Mouse (Mus musculus) megakaryocyte, embryonic 14.5 days (primary cell): Measurements from ENCODE around the gene Enpp1. TPM values are rescaled to one million over a fixed set of nuclear protein-coding genes. Genes with fewer than 3 reads are reported as not detected.
A peak's percentile ranks its signal among the peaks of the same experiment; 100 is the strongest.

ENCODE experiments used
- H3K27me3 ChIP-seq: replicated peaks from 2 replicates; pipeline ENCODE3; 2012; ENCODE audit warnings: inconsistent platforms
- H3K36me3 ChIP-seq: replicated peaks from 2 replicates; pipeline ENCODE3; 2012; ENCODE audit warnings: low read length, inconsistent platforms, mixed read lengths
- H3K4me1 ChIP-seq: 2 replicates; pipeline ENCODE4 v1.6.1; 2012; ENCODE audit warnings: inconsistent platforms
- H3K4me3 ChIP-seq: replicated peaks from 2 replicates; pipeline ENCODE3; 2012; ENCODE audit warnings: moderate library complexity, mild to moderate bottlenecking, inconsistent platforms
- H3K9me3 ChIP-seq: 2 replicates; pipeline ENCODE4 v1.6.1; 2012; ENCODE audit warnings: inconsistent platforms
- FLI1 ChIP-seq: IDR thresholded peaks from 2 replicates; pipeline ENCODE4 v1.6.1; 2012; ENCODE audit warnings: low read length, inconsistent platforms, mixed read lengths
- GATA1 ChIP-seq: IDR thresholded peaks from 3 replicates; pipeline ENCODE4 v1.6.1; 2012; ENCODE audit warnings: mixed read lengths, low read length, inconsistent platforms, borderline replicate concordance
- polyA plus RNA-seq: library from polyadenylated mRNA; stranded (reverse); fragments of >175 nt; gene quantifications from 2 replicates; pipeline ENCODE4 v1.2.3, GENCODE M21; 2012; ENCODE audit warnings: low replicate concordance; ENCODE audit not compliant: insufficient read depth

Gene Enpp1
- polyA plus RNA-seq, 1 experiment: 0.44 TPM

DNA sequence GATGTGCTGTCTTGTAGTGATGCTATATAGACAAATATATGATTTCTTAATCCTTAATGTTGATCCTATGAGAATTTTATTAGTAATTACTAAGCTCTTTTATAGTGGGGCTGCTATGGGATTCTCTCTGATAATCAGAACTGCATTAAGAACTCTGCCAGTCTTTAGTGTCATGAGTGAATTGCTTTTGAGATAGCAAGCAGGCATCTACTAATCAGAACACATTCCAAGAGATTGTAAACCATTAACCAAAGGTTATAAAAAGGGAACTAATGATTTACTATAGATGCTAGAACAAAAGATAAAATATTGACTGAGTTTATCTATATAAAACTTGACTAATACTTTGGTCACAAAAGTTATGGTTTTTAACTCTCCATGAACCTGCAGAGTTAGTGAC is 108.2 kb downstream of the Enpp1 start:
- Histone ChIP-seq H3K27me3 (no peaks in the 10 kb centered on the region), H3K9me3 (peaks cover 25% of the 10 kb centered on the region), H3K4me3 (no peak overlapping the region), H3K4me1 (no peaks in the 10 kb centered on the region), H3K36me3 (no peaks in the 10 kb centered on the region)
- TF ChIP-seq GATA1 (no peak), FLI1 (no peak)

DNA sequence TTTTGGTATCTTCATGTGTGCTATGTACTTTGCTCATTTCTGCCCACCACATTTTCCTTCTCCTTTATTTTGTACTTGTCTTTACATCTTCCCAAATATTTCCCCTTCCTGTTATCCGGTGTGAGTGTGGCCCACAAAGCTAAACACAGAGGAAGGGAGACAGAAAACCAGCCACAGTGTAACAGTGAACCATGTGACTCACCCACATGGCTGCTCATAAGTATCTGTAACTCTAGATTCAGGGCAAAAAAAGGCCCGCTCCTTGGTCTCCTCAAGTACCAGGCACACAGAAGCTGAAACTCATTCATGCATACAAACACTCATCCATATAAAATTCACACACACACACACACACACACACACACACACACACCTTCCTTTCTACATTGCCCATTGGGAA is 108.9 kb downstream of the Enpp1 start:
- no peak overlapping the region for H3K4me3 ChIP-seq

DNA sequence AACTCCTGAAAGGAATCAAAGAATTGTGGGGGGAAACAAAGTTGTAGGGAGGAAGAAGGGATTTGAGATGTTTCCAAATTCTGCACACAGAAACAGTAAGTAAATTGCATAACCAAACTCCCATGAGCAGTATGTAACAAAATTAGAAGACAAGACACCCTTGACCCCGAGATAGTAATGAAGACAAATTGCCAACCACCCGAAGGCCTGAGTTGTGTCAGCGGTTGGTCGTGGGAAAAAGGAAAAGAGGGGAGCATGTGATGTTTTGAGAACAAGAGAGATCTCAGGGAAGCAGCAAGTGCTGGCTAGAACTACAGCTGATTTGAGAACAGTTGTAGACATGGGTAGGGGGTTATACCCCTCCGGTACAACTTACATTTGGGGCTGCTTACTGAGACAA is 112.2 kb downstream of the Enpp1 start:
- peaks cover 12% of the 10 kb centered on the region; the same call in 1 of the 2 replicates for H3K4me1 ChIP-seq
- TF ChIP-seq FLI1: no peak
- no peak for TF ChIP-seq GATA1
- no peak overlapping the region for H3K4me3 ChIP-seq
- peaks cover 25% of the 10 kb centered on the region for H3K27me3 ChIP-seq
- H3K9me3 ChIP-seq: peaks cover 40% of the 10 kb centered on the region
- no peaks in the 10 kb centered on the region for H3K36me3 ChIP-seq

More for the DNA sequence above, 108.9 kb downstream of the Enpp1 start:
- Histone ChIP-seq H3K4me1 (no peaks in the 10 kb centered on the region), H3K27me3 (no peaks in the 10 kb centered on the region), H3K36me3 (no peaks in the 10 kb centered on the region), H3K9me3 (peaks cover 25% of the 10 kb centered on the region)
- no peak for TF ChIP-seq GATA1
- TF ChIP-seq FLI1: no peak

- peaks cover 12% of the 10 kb centered on the region; the same call in 1 of the 2 replicates for H3K4me1 ChIP-seq
- peaks cover 39% of the 10 kb centered on the region for H3K9me3 ChIP-seq
- no peak for TF ChIP-seq GATA1
- TF ChIP-seq FLI1: no peak
- H3K36me3 ChIP-seq: no peaks in the 10 kb centered on the region
- H3K27me3 ChIP-seq: peaks cover 29% of the 10 kb centered on the region
- H3K4me3 ChIP-seq: no peak overlapping the region
Measured at GRCm38 (mm10) chr10:24598693-24599092, 113.3 kb downstream of the Enpp1 start.

GRCm38 (mm10) chr10:24597789-24598188 is 114.2 kb downstream of the Enpp1 start:
- peaks cover 12% of the 10 kb centered on the region; the same call in 1 of the 2 replicates for H3K4me1 ChIP-seq
- TF ChIP-seq GATA1 (no peak), FLI1 (no peak)

DNA sequence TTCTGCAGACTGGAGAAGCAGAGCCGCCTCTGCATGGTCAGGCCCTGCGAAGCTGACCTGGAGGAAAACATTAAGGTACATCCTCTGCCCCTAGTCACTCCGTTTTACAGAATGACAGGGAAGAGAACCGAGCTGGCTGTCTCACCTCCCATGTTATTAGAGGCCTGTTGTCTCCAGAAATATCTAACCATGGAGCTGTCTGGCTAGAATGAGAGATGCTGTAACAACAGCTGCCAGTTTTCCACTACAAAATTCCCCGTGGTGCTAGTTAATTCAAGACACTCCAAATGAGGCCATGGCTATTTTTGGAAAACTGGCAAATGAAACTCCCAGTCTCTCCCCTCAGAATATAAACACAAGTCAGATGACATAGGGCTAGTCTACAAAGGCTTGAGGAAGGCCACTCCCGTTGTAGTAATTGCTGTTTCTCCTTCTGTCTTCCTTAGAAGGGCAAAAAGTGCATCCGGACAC is 115.1 kb downstream of the Enpp1 start:
- no peak for TF ChIP-seq FLI1
- no peak for TF ChIP-seq GATA1
- peaks cover 37% of the 10 kb centered on the region for H3K9me3 ChIP-seq
- peaks cover 12% of the 10 kb centered on the region; the same call in 1 of the 2 replicates for H3K4me1 ChIP-seq
- peaks cover 29% of the 10 kb centered on the region for H3K27me3 ChIP-seq
- H3K4me3 ChIP-seq: no peak overlapping the region
- no peaks in the 10 kb centered on the region for H3K36me3 ChIP-seq

More at GRCm38 (mm10) chr10:24597789-24598188, 114.2 kb downstream of the Enpp1 start:
- Histone ChIP-seq H3K27me3 (peaks cover 29% of the 10 kb centered on the region), H3K4me3 (no peak overlapping the region), H3K36me3 (no peaks in the 10 kb centered on the region), H3K9me3 (peaks cover 39% of the 10 kb centered on the region)

GRCm38 (mm10) chr10:24596003-24596868 is 115.7 kb downstream of the Enpp1 start:
- Histone ChIP-seq H3K36me3 (no peaks in the 10 kb centered on the region), H3K4me3 (peak overlapping the region; percentile 89), H3K9me3 (peaks cover 31% of the 10 kb centered on the region), H3K27me3 (peaks cover 29% of the 10 kb centered on the region), H3K4me1 (peaks cover 12% of the 10 kb centered on the region; the same call in 1 of the 2 replicates)
- TF ChIP-seq GATA1: no peak
- no peak for TF ChIP-seq FLI1

- Histone ChIP-seq H3K36me3 (no peaks in the 10 kb centered on the region), H3K4me3 (peak within 1 kb of the TSS; percentile 89), H3K9me3 (peaks cover 28% of the 10 kb centered on the region), H3K4me1 (peaks cover 12% of the 10 kb centered on the region; the same call in 1 of the 2 replicates), H3K27me3 (peaks cover 29% of the 10 kb centered on the region)
- TF ChIP-seq FLI1: no peak
- TF ChIP-seq GATA1: no peak
Measured at GRCm38 (mm10) chr10:24595250-24596002, 116.5 kb downstream of the Enpp1 start, which contains the start of gene Ccn2. Ccn2 (plus strand) TSS chr10:24595442.

DNA sequence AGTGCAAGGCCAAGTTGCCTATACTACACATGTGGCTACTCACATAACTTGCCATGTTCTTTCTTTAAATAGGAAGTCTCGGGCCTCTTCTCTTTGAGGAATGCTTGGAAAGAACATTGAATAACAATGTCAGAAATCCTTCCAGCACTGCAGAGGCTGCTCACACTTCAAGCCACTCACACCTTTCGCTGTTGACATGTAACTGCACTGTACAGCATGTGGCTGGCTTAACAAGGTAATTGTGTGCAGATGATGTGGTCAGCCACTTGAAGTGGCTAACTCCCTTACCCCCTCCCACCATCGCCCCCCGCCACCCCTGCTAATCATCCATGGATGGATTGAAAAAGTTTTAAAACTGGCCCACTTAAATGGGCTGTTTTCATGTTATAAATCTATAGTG is 118.4 kb downstream of the Enpp1 start:
- no peak overlapping the region for H3K4me3 ChIP-seq
- H3K4me1 ChIP-seq: peaks cover 12% of the 10 kb centered on the region; the same call in 1 of the 2 replicates
- peaks cover 17% of the 10 kb centered on the region for H3K9me3 ChIP-seq
- no peaks in the 10 kb centered on the region for H3K36me3 ChIP-seq
- peaks cover 29% of the 10 kb centered on the region for H3K27me3 ChIP-seq
- TF ChIP-seq GATA1 (no peak), FLI1 (no peak)
